Mouse (Mus musculus): Measurements from ENCODE around the gene Tcf3. TPM values are rescaled to one million over a fixed set of nuclear protein-coding genes. Genes with fewer than 3 reads are reported as not detected.

Gene Tcf3
- polyA plus RNA-seq, 1 experiment from 2014 or later = 175 TPM

DNA sequence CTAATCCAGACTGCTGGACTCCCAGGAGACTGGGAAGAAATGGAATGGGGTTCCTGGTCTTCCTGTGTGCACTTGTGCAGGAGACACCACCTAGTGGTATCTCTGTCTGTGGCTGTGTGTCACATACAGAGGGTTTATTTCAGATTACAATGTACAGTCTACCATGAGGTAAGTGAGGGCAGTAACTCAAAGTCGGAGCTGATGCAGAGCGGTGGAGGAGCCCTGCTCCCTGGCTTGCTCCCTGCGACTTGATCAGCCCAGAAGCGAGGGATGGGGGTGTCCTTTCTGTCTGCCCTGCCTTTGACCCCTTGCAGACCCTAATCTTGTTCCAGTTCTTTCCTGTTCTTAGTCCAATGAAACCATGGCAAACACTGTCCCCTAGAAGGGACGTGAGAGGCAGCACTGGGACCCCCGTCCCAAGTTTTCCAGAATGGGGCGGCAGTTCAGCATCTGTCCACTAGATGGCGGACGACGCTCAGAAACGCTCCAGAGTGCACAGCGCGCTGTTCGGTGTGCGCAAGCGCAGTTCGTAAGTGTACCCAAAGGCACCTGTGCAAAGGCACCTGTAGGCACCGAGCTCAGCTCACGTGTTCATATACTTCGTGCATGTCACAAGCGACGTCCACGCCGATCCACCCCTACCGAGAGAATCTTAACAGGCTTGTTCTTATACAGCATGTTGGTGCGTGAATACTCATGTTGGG lies 12.6 kb upstream of the Tcf3 start:
- Histone ChIP-seq H3K4me1 (ENCODE audit: insufficient read depth) (peaks cover 4% of the 10 kb centered on the region; the same call in 1 of the 2 replicates), H3K27me3 (ENCODE audit: insufficient read depth, low read length) (peaks cover 11% of the 10 kb centered on the region), H3K36me3 (ENCODE audit: insufficient read depth) (no peaks in the 10 kb centered on the region), H3K9me3 (ENCODE audit: low read depth, low read length) (no peaks in the 10 kb centered on the region), H3K4me2 (peak overlapping the region; percentile 35; the same call in 1 of the 2 replicates), H3K9ac (no peak overlapping the region), H3K4me3 (ENCODE audit: low read depth, low read length) (no peak overlapping the region), H3K27ac (ENCODE audit: low read depth) (no peak overlapping the region)
- 7% methylated on average over 26 of the region's 26 CpGs for WGBS
- peak; percentile 79 for ATAC-seq (ENCODE audit: insufficient read depth)
- peak; percentile 100 for TF ChIP-seq CTCF (IDR thresholded peaks at IDR 0.05; ENCODE audit: low read depth)
- peak; percentile 92 for DNase-seq

DNA sequence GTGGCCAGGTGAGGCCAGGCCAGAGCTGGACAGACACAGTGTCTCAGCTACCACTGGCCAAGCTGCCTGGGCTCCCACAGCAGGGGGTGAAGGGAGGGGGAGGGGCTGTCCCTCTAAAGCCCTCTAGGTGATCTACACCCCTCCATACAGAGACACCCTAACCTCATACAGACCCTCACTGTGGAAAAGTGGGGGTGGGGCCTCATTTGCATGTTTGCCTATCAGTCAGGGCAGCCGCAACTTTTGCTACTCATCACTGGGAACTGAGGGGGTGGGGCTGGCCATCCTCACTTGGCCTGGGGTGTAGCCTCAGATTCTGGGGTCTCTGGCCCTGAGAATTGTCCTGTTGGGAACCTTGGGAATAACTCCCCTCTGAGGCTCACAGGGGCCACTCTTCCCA lies 11.6 kb upstream of the Tcf3 start:
- WGBS = 39% methylated on average over 1 of the region's 1 CpGs
- ATAC-seq (ENCODE audit: insufficient read depth) = no peak
- H3K27me3 ChIP-seq (ENCODE audit: insufficient read depth, low read length) = peaks cover 6% of the 10 kb centered on the region; the same call in 1 of the 2 replicates

DNA sequence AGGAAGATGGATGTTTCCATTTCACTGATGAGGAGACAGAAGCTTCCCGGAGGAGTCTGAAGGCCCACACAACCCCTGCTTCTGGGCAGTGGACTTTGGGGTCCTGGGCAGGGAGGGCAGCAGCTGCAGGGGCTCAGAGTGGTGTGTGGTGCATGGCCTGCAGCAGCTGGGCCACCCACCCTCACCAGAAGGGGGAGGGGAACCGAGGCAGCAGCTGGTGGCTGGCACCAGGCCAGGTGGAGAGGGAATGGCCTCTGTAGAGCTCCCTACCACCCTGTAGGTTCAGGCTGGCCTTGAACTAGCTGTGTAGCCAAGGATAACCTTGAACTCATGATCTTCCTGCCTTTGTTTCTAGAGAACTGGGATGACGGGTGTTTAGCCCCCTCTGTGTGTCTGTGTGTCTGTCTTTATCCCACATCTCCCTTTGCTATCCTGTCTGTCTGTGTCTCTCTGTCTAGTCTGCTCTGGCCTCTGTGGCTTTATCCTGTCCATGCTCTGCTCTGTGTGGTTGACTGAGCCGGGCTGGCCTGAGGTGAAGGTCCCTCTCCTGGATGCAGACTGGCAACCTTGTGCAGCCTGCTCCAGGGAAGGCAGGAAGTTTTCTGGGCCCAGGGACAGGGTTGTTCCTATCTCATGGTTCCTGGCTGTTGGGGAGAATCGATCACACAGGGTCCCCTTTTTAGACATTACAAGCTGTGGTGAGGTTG lies 11.0 kb upstream of the Tcf3 start:
- Histone ChIP-seq H3K9ac (no peak overlapping the region), H3K36me3 (ENCODE audit: insufficient read depth) (no peaks in the 10 kb centered on the region), H3K4me1 (ENCODE audit: insufficient read depth) (peaks cover 4% of the 10 kb centered on the region; the same call in 1 of the 2 replicates), H3K4me2 (no peak overlapping the region), H3K4me3 (ENCODE audit: low read depth, low read length) (no peak overlapping the region), H3K27ac (ENCODE audit: low read depth) (no peak overlapping the region), H3K9me3 (ENCODE audit: low read depth, low read length) (no peaks in the 10 kb centered on the region), H3K27me3 (ENCODE audit: insufficient read depth, low read length) (peaks cover 6% of the 10 kb centered on the region; the same call in 1 of the 2 replicates)
- WGBS = 39% methylated on average over 5 of the region's 5 CpGs
- peak; percentile 76 for DNase-seq
- ATAC-seq (ENCODE audit: insufficient read depth) = peak; percentile 58; the same call in 1 of the 2 replicates
- TF ChIP-seq CTCF (IDR thresholded peaks at IDR 0.05; ENCODE audit: low read depth) = peak; percentile 6; the same call in 1 of the 2 replicates

More for the DNA sequence above, 11.6 kb upstream of the Tcf3 start:
- Histone ChIP-seq H3K36me3 (ENCODE audit: insufficient read depth) (no peaks in the 10 kb centered on the region), H3K9ac (no peak overlapping the region), H3K9me3 (ENCODE audit: low read depth, low read length) (no peaks in the 10 kb centered on the region), H3K4me1 (ENCODE audit: insufficient read depth) (peaks cover 4% of the 10 kb centered on the region; the same call in 1 of the 2 replicates), H3K4me2 (no peak overlapping the region), H3K27ac (ENCODE audit: low read depth) (no peak overlapping the region), H3K4me3 (ENCODE audit: low read depth, low read length) (no peak overlapping the region)
- no peak for TF ChIP-seq CTCF (IDR thresholded peaks at IDR 0.05; ENCODE audit: low read depth)
- DNase-seq = no peak

DNA sequence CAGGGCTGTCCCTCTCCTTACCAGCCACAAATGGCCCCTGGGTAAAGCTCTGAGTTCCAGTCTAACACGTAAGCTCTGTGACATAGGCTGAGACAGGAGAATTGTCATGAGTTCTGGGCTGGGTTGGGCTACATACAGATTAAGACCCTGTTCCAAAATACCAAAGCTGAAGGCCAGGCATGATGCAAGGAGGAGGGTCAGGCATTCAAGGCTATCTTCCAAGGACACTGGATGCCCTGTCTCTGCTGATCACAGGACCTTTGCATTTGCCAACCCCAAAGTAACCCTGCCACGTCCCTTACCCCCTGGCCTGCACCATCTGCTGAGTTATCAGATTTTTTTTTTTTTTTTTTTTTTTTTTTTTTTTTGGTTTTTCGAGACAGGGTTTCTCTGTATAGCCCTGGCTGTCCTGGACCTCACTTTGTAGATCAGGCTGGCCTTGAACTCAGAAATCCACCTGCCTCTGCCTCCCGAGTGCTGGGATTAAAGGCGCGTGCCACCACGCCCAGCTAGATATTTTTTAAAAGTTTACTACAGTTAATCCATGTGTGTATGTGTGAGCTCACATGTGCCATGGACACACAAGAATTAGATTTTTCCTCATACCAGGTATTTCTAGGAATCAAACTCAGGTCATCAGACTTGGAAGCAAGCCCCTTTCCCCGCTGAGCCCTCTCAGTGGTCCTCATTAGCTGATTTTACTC lies 10.3 kb upstream of the Tcf3 start:
- Histone ChIP-seq H3K4me2 (no peak overlapping the region), H3K9me3 (ENCODE audit: low read depth, low read length) (no peaks in the 10 kb centered on the region), H3K9ac (no peak overlapping the region), H3K4me3 (ENCODE audit: low read depth, low read length) (no peak overlapping the region), H3K27me3 (ENCODE audit: insufficient read depth, low read length) (0 out of 2 replicates have a peak, but pooled peaks cover 3% of the 10 kb centered on the region), H3K36me3 (ENCODE audit: insufficient read depth) (no peaks in the 10 kb centered on the region), H3K27ac (ENCODE audit: low read depth) (no peak overlapping the region), H3K4me1 (ENCODE audit: insufficient read depth) (peaks cover 4% of the 10 kb centered on the region; the same call in 1 of the 2 replicates)
- TF ChIP-seq CTCF (IDR thresholded peaks at IDR 0.05; ENCODE audit: low read depth) = no peak
- ATAC-seq (ENCODE audit: insufficient read depth) (no peak), DNase-seq (no peak)
- WGBS = 80% methylated on average over 7 of the region's 8 CpGs

DNA sequence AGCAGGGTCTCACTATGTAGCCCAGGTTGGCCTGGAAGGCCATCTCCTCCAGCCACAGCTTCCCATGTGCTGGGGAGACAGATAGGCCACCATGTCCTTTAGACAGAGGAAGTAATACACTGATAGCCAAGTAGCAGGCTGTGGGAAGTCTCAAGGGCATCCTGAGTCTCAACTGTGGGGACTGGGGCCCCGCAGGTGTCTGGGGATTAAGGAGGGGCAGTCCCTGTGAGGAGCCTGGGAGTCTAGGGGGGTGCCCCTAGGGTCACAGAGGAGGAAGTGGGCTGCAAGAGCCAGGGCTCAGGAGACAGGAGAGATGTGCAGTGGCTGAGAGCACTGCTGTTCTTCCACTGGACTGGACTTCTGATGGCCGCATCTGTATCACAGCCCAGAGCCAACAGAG lies 9.5 kb upstream of the Tcf3 start:
- Histone ChIP-seq H3K27ac (ENCODE audit: low read depth) (no peak overlapping the region), H3K4me2 (no peak overlapping the region), H3K4me1 (ENCODE audit: insufficient read depth) (peaks cover 4% of the 10 kb centered on the region; the same call in 1 of the 2 replicates), H3K4me3 (ENCODE audit: low read depth, low read length) (no peak overlapping the region), H3K27me3 (ENCODE audit: insufficient read depth, low read length) (no peaks in the 10 kb centered on the region), H3K9me3 (ENCODE audit: low read depth, low read length) (no peaks in the 10 kb centered on the region), H3K36me3 (ENCODE audit: insufficient read depth) (no peaks in the 10 kb centered on the region), H3K9ac (no peak overlapping the region)
- TF ChIP-seq CTCF (IDR thresholded peaks at IDR 0.05; ENCODE audit: low read depth) = no peak
- 55% methylated on average over 2 of the region's 2 CpGs for WGBS
- DNase-seq = no peak
- ATAC-seq (ENCODE audit: insufficient read depth) = no peak

DNA sequence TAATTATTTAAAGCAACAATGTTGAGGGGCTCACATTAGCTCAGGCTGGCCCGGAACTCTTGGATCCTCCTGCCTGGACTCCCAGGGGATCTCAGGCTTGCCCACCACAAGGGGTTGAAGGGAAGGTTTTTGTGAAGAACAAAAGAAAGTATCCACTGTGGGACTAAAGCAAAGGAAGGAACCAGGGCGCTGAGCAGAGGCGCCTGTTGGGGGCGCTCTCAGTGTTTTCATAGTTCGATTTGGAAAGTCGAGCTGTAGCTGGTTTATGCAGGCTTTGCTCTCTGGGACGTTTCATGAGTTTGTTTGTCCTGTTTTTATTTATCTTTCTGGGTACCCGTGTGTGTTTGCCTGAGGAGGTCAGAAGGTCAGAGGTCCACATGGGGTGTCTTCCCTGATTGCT lies 8.2 kb upstream of the Tcf3 start:
- Histone ChIP-seq H3K27me3 (ENCODE audit: insufficient read depth, low read length) (no peaks in the 10 kb centered on the region), H3K4me3 (ENCODE audit: low read depth, low read length) (no peak overlapping the region), H3K4me2 (no peak overlapping the region), H3K36me3 (ENCODE audit: insufficient read depth) (no peaks in the 10 kb centered on the region), H3K9ac (no peak overlapping the region), H3K4me1 (ENCODE audit: insufficient read depth) (peaks cover 4% of the 10 kb centered on the region; the same call in 1 of the 2 replicates), H3K27ac (ENCODE audit: low read depth) (no peak overlapping the region), H3K9me3 (ENCODE audit: low read depth, low read length) (no peaks in the 10 kb centered on the region)
- WGBS = 45% methylated on average over 8 of the region's 8 CpGs
- TF ChIP-seq CTCF (IDR thresholded peaks at IDR 0.05; ENCODE audit: low read depth) = no peak
- DNase-seq (no peak), ATAC-seq (ENCODE audit: insufficient read depth) (no peak)

DNA sequence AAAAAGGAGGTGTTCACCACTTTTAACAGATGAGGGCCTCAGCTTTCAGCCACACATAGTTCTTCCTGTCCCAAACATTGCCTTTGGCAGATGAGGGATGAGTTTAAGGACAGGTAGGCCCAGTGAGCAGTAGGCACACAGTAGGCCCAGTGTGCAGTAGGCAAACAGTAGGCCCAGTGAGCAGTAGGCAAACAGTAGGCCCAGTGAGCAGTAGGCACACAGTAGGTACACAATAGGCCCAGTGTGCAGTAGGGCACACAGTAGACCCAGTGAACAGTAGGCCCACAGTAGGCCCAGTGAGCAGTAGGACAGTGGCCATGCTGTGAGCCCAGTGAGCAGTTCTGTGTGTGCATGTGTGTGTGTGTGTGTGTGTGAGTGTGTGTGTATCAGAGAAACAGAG lies 6.6 kb upstream of the Tcf3 start:
- Histone ChIP-seq H3K9ac (no peak overlapping the region), H3K4me2 (no peak overlapping the region), H3K36me3 (ENCODE audit: insufficient read depth) (no peaks in the 10 kb centered on the region), H3K4me3 (ENCODE audit: low read depth, low read length) (no peak overlapping the region), H3K9me3 (ENCODE audit: low read depth, low read length) (no peaks in the 10 kb centered on the region), H3K27ac (ENCODE audit: low read depth) (no peak overlapping the region), H3K4me1 (ENCODE audit: insufficient read depth) (peaks cover 8% of the 10 kb centered on the region), H3K27me3 (ENCODE audit: insufficient read depth, low read length) (no peaks in the 10 kb centered on the region)
- ATAC-seq (ENCODE audit: insufficient read depth) (no peak), DNase-seq (no peak)
- TF ChIP-seq CTCF (IDR thresholded peaks at IDR 0.05; ENCODE audit: low read depth) = no peak
